ENCODE assay signal across 8 mouse cellular contexts in genomic region chr2:27476303-27477192, GRCm38 (mm10). TPM values are rescaled to one million over a fixed set of nuclear protein-coding genes. Genes with fewer than 3 reads are reported as not detected.
DNase-seq lines count a peak whose midpoint lies in the region; ATAC-seq lines count a peak whose summit lies in the region.

No protein-coding gene starts in this region.

- H3K9ac ChIP-seq in forebrain, embryonic 14.5 days (ENCODE audit: low read length), result peak overlapping the region; percentile 99
- peak overlapping the region; percentile 93; the same call in 1 of the 2 replicates for H3K9ac ChIP-seq in kidney, embryonic 14.5 days (ENCODE audit: low read depth, low read length)
- peak overlapping the region; percentile 67 for H3K9ac ChIP-seq in midbrain, embryonic 12.5 days (replicated peaks)

- H3K4me1 ChIP-seq in forebrain, embryonic 14.5 days (ENCODE audit: control insufficient read depth, insufficient read depth, low read length), result peaks cover 23% of the 10 kb centered on the region
- peaks cover 31% of the 10 kb centered on the region for H3K4me1 ChIP-seq in kidney, embryonic 14.5 days (ENCODE audit: control insufficient read depth, insufficient read depth, low read length)
- peaks cover 39% of the 10 kb centered on the region for H3K4me1 ChIP-seq in midbrain, embryonic 12.5 days

- peak overlapping the region; percentile 91 for H3K4me2 ChIP-seq in forebrain, embryonic 14.5 days (ENCODE audit: low read length)
- peak overlapping the region; percentile 76 for H3K4me2 ChIP-seq in kidney, embryonic 14.5 days (replicated peaks; ENCODE audit: low read depth, low read length)
- peak overlapping the region; percentile 77 for H3K4me2 ChIP-seq in midbrain, embryonic 12.5 days (replicated peaks)

- peak overlapping the region; percentile 98 for H3K4me3 ChIP-seq in forebrain, embryonic 14.5 days (ENCODE audit: low read depth, low read length)
- peak overlapping the region; percentile 91 for H3K4me3 ChIP-seq in kidney, embryonic 14.5 days (ENCODE audit: low read length)
- H3K4me3 ChIP-seq in midbrain, embryonic 12.5 days, result peak overlapping the region; percentile 97

- H3K27me3 ChIP-seq in forebrain, embryonic 14.5 days (replicated peaks; ENCODE audit: control insufficient read depth, insufficient read depth, low read length), result no peaks in the 10 kb centered on the region
- no peaks in the 10 kb centered on the region for H3K27me3 ChIP-seq in kidney, embryonic 14.5 days (ENCODE audit: control insufficient read depth, insufficient read depth, low read length)
- no peaks in the 10 kb centered on the region for H3K27me3 ChIP-seq in midbrain, embryonic 12.5 days

- 22% methylated on average over 11 of the region's 11 CpGs for WGBS in forebrain, embryonic 14.5 days
- 28% methylated on average over 11 of the region's 11 CpGs for WGBS in kidney, embryonic 14.5 days
- 35% methylated on average over 11 of the region's 11 CpGs for WGBS in midbrain, embryonic 12.5 days

- H3K36me3 ChIP-seq in forebrain, embryonic 14.5 days (ENCODE audit: control insufficient read depth, insufficient read depth, low read length), result no peaks in the 10 kb centered on the region
- H3K36me3 ChIP-seq in kidney, embryonic 14.5 days (ENCODE audit: control insufficient read depth, insufficient read depth, low read length), result peaks cover 3% of the 10 kb centered on the region; the same call in 1 of the 2 replicates
- peaks cover 8% of the 10 kb centered on the region; the same call in 1 of the 2 replicates for H3K36me3 ChIP-seq in midbrain, embryonic 12.5 days

- peak overlapping the region; percentile 98 for H3K27ac ChIP-seq in forebrain, embryonic 14.5 days (ENCODE audit: low read depth, low read length)
- peak overlapping the region; percentile 93 for H3K27ac ChIP-seq in kidney, embryonic 14.5 days (ENCODE audit: low read depth, low read length)
- peak overlapping the region; percentile 88 for H3K27ac ChIP-seq in midbrain, embryonic 12.5 days (replicated peaks)

- no peak for ATAC-seq in forebrain, embryonic 14.5 days
- ATAC-seq in kidney, embryonic 14.5 days (ENCODE audit: low FRiP score, low TSS enrichment), result no peak
- no peak for ATAC-seq in midbrain, embryonic 12.5 days (ENCODE audit: low FRiP score, low read depth)
- no peak for ATAC-seq in CD4-positive, CD25-positive, alpha-beta regulatory T cell, adult 4 months

- H3K9me3 ChIP-seq in forebrain, embryonic 14.5 days (replicated peaks; ENCODE audit: control insufficient read depth, low read length), result no peaks in the 10 kb centered on the region
- H3K9me3 ChIP-seq in kidney, embryonic 14.5 days (ENCODE audit: control insufficient read depth, low read length), result no peaks in the 10 kb centered on the region
- no peaks in the 10 kb centered on the region for H3K9me3 ChIP-seq in midbrain, embryonic 12.5 days

- peak; percentile 43 for DNase-seq in adrenal gland, adult (ENCODE audit: inconsistent age in 2 of 2, low spot score in 1 of 2)
- no peak for DNase-seq in adrenal gland, postnatal 14 days
- DNase-seq in NIH3T3 (ENCODE audit: low read depth), result peak; percentile 22
- DNase-seq in forebrain, embryonic 14.5 days (ENCODE audit: low spot score), result peak; percentile 76
- no peak for DNase-seq in ovary, postnatal 14 days (ENCODE audit: low spot score)

RNA-seq across cellular contexts. Expression of gene Brd3, which starts 30.9 kb away (rescaled TPM):
- 79.8 and 92.0 TPM in 2 replicates for total RNA-seq in adrenal gland, postnatal 14 days (2021)
- 155 and 170 TPM in 2 replicates for polyA plus RNA-seq in forebrain, embryonic 14.5 days (2014; fragmentation: Nextera tagmentation; extraction: Ambion mirVana)
- polyA plus RNA-seq in kidney, embryonic 14.5 days (2014; fragmentation: Nextera tagmentation; extraction: Ambion mirVana), result 134 and 147 TPM in 2 replicates
- polyA plus RNA-seq in midbrain, embryonic 12.5 days (2016; fragmentation: Nextera tagmentation; extraction: Ambion mirVana), result 127 and 145 TPM in 2 replicates
- polyA plus RNA-seq in CD4-positive, CD25-positive, alpha-beta regulatory T cell, adult 4 months (2017; shearing (Covaris generic)), result 10 to 100 TPM; 33.5 to 34.3 TPM

RNA-seq across cellular contexts. Expression of gene Brd3os, which starts 34.4 kb away (rescaled TPM):
- 5.0 and 7.9 TPM in 2 replicates for total RNA-seq in adrenal gland, postnatal 14 days (2021)
- 34.3 and 38.1 TPM in 2 replicates for polyA plus RNA-seq in forebrain, embryonic 14.5 days (2014; fragmentation: Nextera tagmentation; extraction: Ambion mirVana)
- polyA plus RNA-seq in kidney, embryonic 14.5 days (2014; fragmentation: Nextera tagmentation; extraction: Ambion mirVana), result 10.4 and 12.0 TPM in 2 replicates
- 16.7 and 17.3 TPM in 2 replicates for polyA plus RNA-seq in midbrain, embryonic 12.5 days (2016; fragmentation: Nextera tagmentation; extraction: Ambion mirVana)
- polyA plus RNA-seq in CD4-positive, CD25-positive, alpha-beta regulatory T cell, adult 4 months (2017; shearing (Covaris generic)), result under 1 TPM in 1 of 2 experiments, not detected in 1; 0.52 TPM

RNA-seq across cellular contexts. Expression of gene Wdr5, which starts 38.4 kb away (rescaled TPM):
- total RNA-seq in adrenal gland, postnatal 14 days (2021), result 32.7 and 39.0 TPM in 2 replicates
- 49.5 and 52.5 TPM in 2 replicates for polyA plus RNA-seq in forebrain, embryonic 14.5 days (2014; fragmentation: Nextera tagmentation; extraction: Ambion mirVana)
- polyA plus RNA-seq in kidney, embryonic 14.5 days (2014; fragmentation: Nextera tagmentation; extraction: Ambion mirVana), result 37.1 and 73.5 TPM in 2 replicates
- 61.5 and 62.3 TPM in 2 replicates for polyA plus RNA-seq in midbrain, embryonic 12.5 days (2016; fragmentation: Nextera tagmentation; extraction: Ambion mirVana)
- polyA plus RNA-seq in CD4-positive, CD25-positive, alpha-beta regulatory T cell, adult 4 months (2017; shearing (Covaris generic)), result 10 to 100 TPM; 15.6 to 17.1 TPM

RNA-seq across cellular contexts. Expression of gene Vav2, which starts 49.7 kb away (rescaled TPM):
- 21.7 and 28.3 TPM in 2 replicates for total RNA-seq in adrenal gland, postnatal 14 days (2021)
- polyA plus RNA-seq in forebrain, embryonic 14.5 days (2014; fragmentation: Nextera tagmentation; extraction: Ambion mirVana), result 7.4 and 8.9 TPM in 2 replicates
- 6.3 and 8.2 TPM in 2 replicates for polyA plus RNA-seq in kidney, embryonic 14.5 days (2014; fragmentation: Nextera tagmentation; extraction: Ambion mirVana)
- 24.1 and 27.6 TPM in 2 replicates for polyA plus RNA-seq in midbrain, embryonic 12.5 days (2016; fragmentation: Nextera tagmentation; extraction: Ambion mirVana)
- polyA plus RNA-seq in CD4-positive, CD25-positive, alpha-beta regulatory T cell, adult 4 months (2017; shearing (Covaris generic)), result 1 to 10 TPM; 9.9 to 10.0 TPM

Comparison
In these comparisons a context has a peak if more than half of its experiments do, and no peak if none do; other contexts are left out.
1. DNase-seq: peak in adrenal gland, adult (2 of 2), NIH3T3 (single experiment) and forebrain, embryonic 14.5 days (single experiment); none in adrenal gland, postnatal 14 days (single experiment) and ovary, postnatal 14 days (single experiment).
2. Peak in every context shown above with its lines, with median percentiles within 50 percentile points of each other: H3K27ac ChIP-seq, H3K4me2 ChIP-seq, H3K4me3 ChIP-seq and H3K9ac ChIP-seq.